Mouse (Mus musculus) testis, adult 2 months (tissue): ENCODE data around the gene Pom121l2.

Source experiments
- CTCF ChIP-seq: fragments of 200-500 bp; IDR thresholded peaks from 2 replicates; pipeline ENCODE4 v1.5.1; 2012; ENCODE audit warnings: low read depth, mild to moderate bottlenecking, inconsistent platforms, low read length, moderate library complexity; ENCODE audit not compliant: control insufficient read depth, insufficient read depth, insufficient replicate concordance
- POLR2A ChIP-seq: fragments of 200-500 bp; IDR thresholded peaks from 2 replicates; pipeline ENCODE4 v1.6.1; 2012; ENCODE audit warnings: low read depth, mild to moderate bottlenecking, inconsistent platforms, low read length, moderate library complexity; ENCODE audit not compliant: control insufficient read depth

GRCm38 (mm10) chr13:21944926-21945740 is 35.9 kb upstream of the Pom121l2 start, which contains the start of gene Zfp184:
- TF ChIP-seq CTCF (peak; percentile 34; the same call in 1 of the 2 replicates), POLR2A (peak; percentile 88)
